Comparison of ENCODE assay signal across 8 mouse cellular contexts in the genomic region with DNA sequence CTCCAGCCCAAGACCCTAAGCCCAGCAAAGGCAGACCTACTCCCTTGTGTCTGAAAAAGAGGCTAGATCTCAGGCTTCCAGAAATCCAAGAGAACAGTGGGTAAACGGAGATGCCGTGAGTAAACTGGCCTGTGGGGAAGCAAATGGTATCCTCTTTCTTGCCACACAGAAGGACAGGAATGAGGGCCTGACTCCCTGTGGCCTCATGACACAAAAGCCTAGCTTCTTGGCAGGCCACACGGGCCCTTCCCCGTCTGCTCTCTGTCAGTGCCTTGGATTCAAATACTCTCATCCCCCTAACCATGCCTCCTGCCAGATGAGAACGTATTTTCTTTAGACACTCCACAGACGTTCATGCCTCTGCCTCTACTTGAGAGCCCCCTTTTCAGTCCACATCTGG.
DNase-seq lines count a peak whose midpoint lies in the region; ATAC-seq lines count a peak whose summit lies in the region.

No protein-coding gene starts in this region.

- H3K27ac ChIP-seq in heart, embryonic 11.5 days (ENCODE audit: low read depth, low read length), result peak overlapping the region; percentile 93

- ATAC-seq in cerebellum, adult (ENCODE audit: insufficient number of reproducible peaks, low FRiP score, low TSS enrichment), result peak; percentile 57; the same call in 1 of the 2 replicates
- no peak; the same call in 1 of the 2 replicates for ATAC-seq in heart, embryonic 11.5 days (replicated peaks; ENCODE audit: insufficient number of reproducible peaks, low FRiP score, low TSS enrichment)

- no peak overlapping the region for H3K9ac ChIP-seq in heart, embryonic 11.5 days (ENCODE audit: low read depth, low read length)

- peaks cover 29% of the 10 kb centered on the region for H3K4me1 ChIP-seq in heart, embryonic 11.5 days (ENCODE audit: control insufficient read depth, insufficient read depth, low read length)

- H3K4me3 ChIP-seq in heart, embryonic 11.5 days (ENCODE audit: low read depth, low read length), result no peak overlapping the region

- no peak overlapping the region for H3K4me2 ChIP-seq in heart, embryonic 11.5 days

- intact Hi-C loops in left cerebral cortex, postnatal 4 days (cut with DNase I), result no loop called here
- intact Hi-C loops in left cerebral cortex, postnatal 36 days (cut with DNase I), result loop anchor here (10.0 kb wide), 1 partner anchor 245 kb away; a partner anchor contains a TSS

- no peak for DNase-seq in cerebellum, adult 8-10 months
- DNase-seq in left cerebral cortex, postnatal 4 days, result peak; percentile 48
- DNase-seq in left cerebral cortex, adult 8-10 months (ENCODE audit: low spot score in 2 of 2), result no peak
- peak; percentile 11 for DNase-seq in lung, postnatal 36 days
- no peak for DNase-seq in left cerebral cortex, postnatal 36 days (ENCODE audit: low spot score in 2 of 2)
- DNase-seq in right cerebral cortex, postnatal 25 days, result no peak

- H3K36me3 ChIP-seq in heart, embryonic 11.5 days (ENCODE audit: control insufficient read depth, insufficient read depth, low read length), result no peaks in the 10 kb centered on the region

- no peaks in the 10 kb centered on the region for H3K27me3 ChIP-seq in heart, embryonic 11.5 days (ENCODE audit: control insufficient read depth, insufficient read depth, low read length)

- 31% methylated on average over 6 of the region's 6 CpGs for WGBS in heart, embryonic 11.5 days (ENCODE audit: insufficient replicate concordance)

- H3K9me3 ChIP-seq in heart, embryonic 11.5 days (replicated peaks; ENCODE audit: control insufficient read depth, low read length), result no peaks in the 10 kb centered on the region

Comparison
In these comparisons a context has a peak if more than half of its experiments do, and no peak if none do; other contexts are left out.
1. DNase-seq: peak in left cerebral cortex, postnatal 4 days (single experiment) and lung, postnatal 36 days (single experiment); none in cerebellum, adult 8-10 months (single experiment), left cerebral cortex, adult 8-10 months (0 of 2), left cerebral cortex, postnatal 36 days (0 of 2) and right cerebral cortex, postnatal 25 days (single experiment).